Comparison of ENCODE assay signal across 18 mouse cellular contexts in the genomic region with DNA sequence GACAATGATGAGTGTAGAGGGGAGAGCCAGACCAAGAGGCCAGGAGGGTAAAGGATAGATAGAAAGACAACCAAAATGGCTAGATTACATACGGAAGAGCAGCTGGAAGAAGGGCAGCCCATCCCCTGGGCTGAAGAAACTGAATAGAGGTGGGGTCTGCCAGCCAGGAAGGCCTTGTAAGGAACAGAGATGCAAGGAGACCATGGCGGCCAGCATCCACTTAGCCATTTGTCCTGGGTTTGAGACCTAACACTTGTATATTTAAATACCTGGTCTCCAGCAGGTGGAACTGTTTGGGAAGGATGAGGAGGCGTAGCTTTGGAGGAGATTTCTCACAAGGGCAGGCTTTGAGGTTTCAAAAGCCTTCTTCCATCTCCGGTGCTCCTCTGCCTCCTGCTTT. TPM values are rescaled to one million over a fixed set of nuclear protein-coding genes. Genes with fewer than 3 reads are reported as not detected.
"Had no signal": no experiment of that assay in that cellular context is flagged by ENCODE, and none has a peak within 500 bp of the region (broad histone marks: within the 10 kb centered on the region; RNA-seq: fewer than 3 reads in every experiment).

No protein-coding gene starts in this region.

- H3K9me3 ChIP-seq: liver, embryonic 13.5 days; liver, embryonic 15.5 days; lung, embryonic 15.5 days; midbrain, embryonic 13.5 days; midbrain, embryonic 15.5 days; neural tube, embryonic 12.5 days; stomach, embryonic 15.5 days had no signal

- DNase-seq: liver, embryonic 13.5 days; liver, postnatal 0 days; lung, adult 2 months; lung, postnatal 14 days; lung, postnatal 36 days; right cerebral cortex, postnatal 14 days had no signal

- H3K4me1 ChIP-seq: liver, embryonic 13.5 days; liver, embryonic 15.5 days; lung, embryonic 15.5 days; midbrain, embryonic 13.5 days; midbrain, embryonic 15.5 days; neural tube, embryonic 12.5 days; stomach, embryonic 15.5 days had no signal

- H3K36me3 ChIP-seq: liver, embryonic 13.5 days; liver, embryonic 15.5 days; lung, embryonic 15.5 days; midbrain, embryonic 13.5 days; midbrain, embryonic 15.5 days; neural tube, embryonic 12.5 days; stomach, embryonic 15.5 days had no signal

- H3K4me3 ChIP-seq: liver, embryonic 13.5 days; liver, embryonic 15.5 days; lung, embryonic 15.5 days; megakaryocyte, embryonic 14.5 days; midbrain, embryonic 13.5 days; midbrain, embryonic 15.5 days; neural tube, embryonic 12.5 days; stomach, embryonic 15.5 days had no signal

- H3K27ac ChIP-seq: liver, embryonic 13.5 days; liver, embryonic 15.5 days; lung, embryonic 15.5 days; macrophage; midbrain, embryonic 13.5 days; midbrain, embryonic 15.5 days; neural tube, embryonic 12.5 days; stomach, embryonic 15.5 days; stomach, postnatal 0 days had no signal

- H3K27me3 ChIP-seq: liver, embryonic 13.5 days; liver, embryonic 15.5 days; lung, embryonic 15.5 days; megakaryocyte, embryonic 14.5 days; midbrain, embryonic 13.5 days; midbrain, embryonic 15.5 days; neural tube, embryonic 12.5 days; stomach, embryonic 15.5 days had no signal

RNA-seq across cellular contexts. Expression of a gene that starts 29.9 kb away (rescaled TPM):
- total RNA-seq: megakaryocyte progenitor cell, adult 5-6 weeks; monocyte, adult 5-6 weeks had no signal
- polyA plus RNA-seq: liver, embryonic 13.5 days; liver, embryonic 15.5 days; liver, postnatal 0 days; lung, embryonic 15.5 days; lung, postnatal 0 days; macrophage had no signal
